Mouse (Mus musculus): ENCODE results near the gene Icos. TPM values are rescaled to one million over a fixed set of nuclear protein-coding genes. Genes with fewer than 3 reads are reported as not detected.

Icos gene
- 0.13 and 0.20 TPM in 2 replicates for polyA plus RNA-seq (2016; fragmentation: Nextera tagmentation; extraction: Ambion mirVana)

GRCm38 (mm10) chr1:60977641-60978040, at the start of gene Icos:
Gene Icos, plus strand, starts transcription at chr1:60977927.
- WGBS, result 85% methylated on average over 6 of the region's 6 CpGs
- Histone ChIP-seq H3K36me3 (no peaks in the 10 kb centered on the region), H3K4me3 (no peak within 1 kb of the TSS), H3K9me3 (no peaks in the 10 kb centered on the region), H3K27ac (no peak within 1 kb of the TSS), H3K27me3 (ENCODE audit: insufficient read depth, poor library complexity, severe bottlenecking) (no peaks in the 10 kb centered on the region), H3K4me1 (replicated peaks) (peaks cover 12% of the 10 kb centered on the region)
- DNase-seq (ENCODE audit: low spot score), result no peak

GRCm38 (mm10) chr1:60929036-60929435, 48.7 kb upstream of the Icos start:
- no peaks in the 10 kb centered on the region for H3K4me1 ChIP-seq (replicated peaks)
- H3K9me3 ChIP-seq, result no peaks in the 10 kb centered on the region
- 91% methylated on average over 3 of the region's 3 CpGs for WGBS
- H3K4me3 ChIP-seq, result no peak overlapping the region
- no peaks in the 10 kb centered on the region for H3K36me3 ChIP-seq
- no peak overlapping the region for H3K27ac ChIP-seq
- no peaks in the 10 kb centered on the region for H3K27me3 ChIP-seq (ENCODE audit: insufficient read depth, poor library complexity, severe bottlenecking)
- DNase-seq (ENCODE audit: low spot score), result no peak

DNA sequence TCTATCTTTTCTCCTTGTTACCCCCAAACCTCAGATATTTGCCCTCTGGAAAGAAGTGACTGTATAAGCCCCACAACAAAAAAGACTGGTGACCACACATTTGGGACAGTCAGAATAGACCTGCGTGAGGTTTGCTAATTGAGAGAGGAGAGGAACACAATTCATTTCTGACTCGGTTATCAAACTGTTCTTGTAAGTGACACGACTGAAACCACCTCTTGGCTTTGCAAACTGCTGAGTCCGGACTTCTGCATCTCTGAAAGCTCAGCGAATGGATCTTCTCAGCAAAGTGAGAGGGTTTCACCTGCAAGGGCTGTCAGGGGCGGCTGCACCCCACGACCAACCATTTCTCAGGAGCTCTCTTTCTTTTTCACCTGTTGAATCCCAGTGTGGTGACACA, 47.3 kb upstream of the Icos start:
- no peaks in the 10 kb centered on the region for H3K9me3 ChIP-seq
- no peak overlapping the region for H3K4me3 ChIP-seq
- 88% methylated on average over 7 of the region's 7 CpGs for WGBS
- H3K4me1 ChIP-seq (replicated peaks), result no peaks in the 10 kb centered on the region
- no peaks in the 10 kb centered on the region for H3K27me3 ChIP-seq (ENCODE audit: insufficient read depth, poor library complexity, severe bottlenecking)
- no peaks in the 10 kb centered on the region for H3K36me3 ChIP-seq
- H3K27ac ChIP-seq, result no peak overlapping the region
- DNase-seq (ENCODE audit: low spot score), result no peak

DNA sequence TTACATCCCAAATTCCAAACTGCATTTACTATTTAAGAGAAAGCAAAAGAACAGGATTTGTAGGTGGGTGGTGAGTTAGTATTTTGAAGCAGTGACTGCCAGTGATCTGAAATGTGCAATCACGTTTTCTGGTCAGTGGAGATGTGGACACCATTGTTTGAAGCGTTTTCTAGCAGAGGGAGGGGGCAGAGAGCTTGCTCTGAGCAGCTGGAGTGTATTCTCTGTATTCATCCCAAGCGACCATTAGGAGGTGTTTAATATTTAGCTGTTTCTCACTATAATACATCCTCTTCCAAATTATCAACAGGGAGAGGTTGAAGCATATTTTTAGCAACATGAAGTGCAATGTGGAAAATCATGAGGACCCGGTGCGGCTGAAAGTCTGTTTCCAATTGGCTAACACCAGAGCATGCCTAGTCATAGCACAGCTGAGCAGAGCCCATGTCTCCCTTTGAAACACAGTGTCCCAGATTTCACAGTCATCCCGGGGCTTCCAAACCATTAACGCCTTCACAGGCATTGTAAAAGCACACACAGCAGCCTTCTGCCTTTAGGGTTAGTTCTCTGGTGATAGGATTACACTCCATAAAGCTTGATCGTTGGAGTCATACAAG, 41.7 kb upstream of the Icos start:
- no peak for DNase-seq (ENCODE audit: low spot score)
- no peak overlapping the region for H3K4me3 ChIP-seq
- H3K27me3 ChIP-seq (ENCODE audit: insufficient read depth, poor library complexity, severe bottlenecking), result no peaks in the 10 kb centered on the region

GRCm38 (mm10) chr1:60936963-60937711, 40.6 kb upstream of the Icos start:
- no peak for DNase-seq (ENCODE audit: low spot score)
- 85% methylated on average over 6 of the region's 6 CpGs for WGBS
- no peak overlapping the region for H3K27ac ChIP-seq
- no peaks in the 10 kb centered on the region for H3K36me3 ChIP-seq
- H3K4me1 ChIP-seq (replicated peaks), result no peaks in the 10 kb centered on the region
- no peak overlapping the region for H3K4me3 ChIP-seq
- no peaks in the 10 kb centered on the region for H3K27me3 ChIP-seq (ENCODE audit: insufficient read depth, poor library complexity, severe bottlenecking)
- no peaks in the 10 kb centered on the region for H3K9me3 ChIP-seq

More for the DNA sequence above, 41.7 kb upstream of the Icos start:
- no peak overlapping the region for H3K27ac ChIP-seq
- no peaks in the 10 kb centered on the region for H3K4me1 ChIP-seq (replicated peaks)
- H3K9me3 ChIP-seq, result no peaks in the 10 kb centered on the region
- 69% methylated on average over 8 of the region's 8 CpGs for WGBS
- no peaks in the 10 kb centered on the region for H3K36me3 ChIP-seq

DNA sequence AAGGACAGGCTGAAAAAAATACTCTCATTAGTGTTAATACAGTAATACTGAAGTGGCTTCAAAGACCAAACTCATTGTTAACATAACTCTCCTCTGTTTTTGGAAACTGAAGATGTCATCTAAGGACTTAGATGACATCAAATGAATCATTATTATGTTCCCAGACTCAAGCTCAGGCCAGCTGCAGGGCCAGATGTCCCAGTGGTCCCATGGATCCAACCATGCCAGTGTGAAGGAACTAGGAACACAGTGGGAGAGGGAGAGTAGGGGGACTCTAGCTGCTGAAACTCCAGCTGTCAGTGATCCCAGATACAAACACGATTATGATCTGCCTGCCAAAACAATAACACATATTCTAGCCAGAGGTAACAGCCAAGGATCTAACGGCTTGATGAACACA, 39.5 kb upstream of the Icos start:
- 83% methylated on average over 2 of the region's 2 CpGs for WGBS
- Histone ChIP-seq H3K9me3 (no peaks in the 10 kb centered on the region), H3K27ac (no peak overlapping the region)

DNA sequence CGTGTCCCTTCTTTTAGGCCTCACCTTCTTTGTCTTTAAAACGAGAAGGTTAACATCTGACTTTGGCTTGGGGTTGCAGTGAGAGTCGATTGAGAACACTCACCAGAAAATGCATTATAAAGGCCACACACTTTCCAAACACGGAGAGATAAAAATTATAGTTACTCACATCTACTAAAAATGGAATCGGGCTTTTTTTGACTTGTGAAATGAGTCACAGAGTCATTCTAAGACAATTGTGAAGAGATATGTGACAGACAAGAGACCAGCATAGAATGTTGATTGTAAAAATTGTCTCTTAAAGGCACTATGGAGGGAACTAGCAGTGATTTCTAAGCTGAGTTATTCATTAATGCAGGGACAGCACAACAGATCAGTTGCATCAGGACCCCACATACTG, 38.8 kb upstream of the Icos start:
- DNase-seq (ENCODE audit: low spot score), result no peak
- no peaks in the 10 kb centered on the region for H3K36me3 ChIP-seq
- no peaks in the 10 kb centered on the region for H3K9me3 ChIP-seq
- peaks cover 1% of the 10 kb centered on the region; the same call in 1 of the 2 replicates for H3K4me1 ChIP-seq (replicated peaks)
- H3K27me3 ChIP-seq (ENCODE audit: insufficient read depth, poor library complexity, severe bottlenecking), result no peaks in the 10 kb centered on the region
- H3K27ac ChIP-seq, result no peak overlapping the region
- WGBS, result 87% methylated on average over 5 of the region's 5 CpGs
- H3K4me3 ChIP-seq, result no peak overlapping the region

More for the DNA sequence above, 39.5 kb upstream of the Icos start:
- H3K27me3 ChIP-seq (ENCODE audit: insufficient read depth, poor library complexity, severe bottlenecking), result no peaks in the 10 kb centered on the region
- DNase-seq (ENCODE audit: low spot score), result no peak
- no peak overlapping the region for H3K4me3 ChIP-seq
- no peaks in the 10 kb centered on the region for H3K36me3 ChIP-seq
- H3K4me1 ChIP-seq (replicated peaks), result no peaks in the 10 kb centered on the region

DNA sequence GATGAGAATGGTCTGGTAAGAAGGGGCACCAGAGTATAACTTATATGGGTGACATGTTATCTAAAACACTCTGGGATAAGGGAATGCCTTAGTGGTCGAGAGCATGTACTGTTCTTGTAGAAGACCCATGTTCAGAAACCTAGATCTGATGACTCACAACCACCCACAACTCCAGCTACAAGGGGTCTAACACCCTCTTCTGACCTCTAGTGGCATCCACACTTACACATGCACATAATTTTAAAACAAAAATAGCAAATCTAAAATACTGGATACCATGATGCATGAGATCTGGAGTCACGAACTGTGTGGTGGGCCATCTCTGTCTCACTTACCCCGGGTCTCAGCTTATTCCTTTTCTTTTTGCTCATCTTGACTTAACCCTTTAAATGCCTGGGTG, 37.7 kb upstream of the Icos start:
- Histone ChIP-seq H3K9me3 (no peaks in the 10 kb centered on the region), H3K36me3 (no peaks in the 10 kb centered on the region), H3K27ac (no peak overlapping the region), H3K4me1 (replicated peaks) (peaks cover 12% of the 10 kb centered on the region), H3K4me3 (no peak overlapping the region), H3K27me3 (ENCODE audit: insufficient read depth, poor library complexity, severe bottlenecking) (no peaks in the 10 kb centered on the region)
- 83% methylated on average over 3 of the region's 3 CpGs for WGBS
- no peak for DNase-seq (ENCODE audit: low spot score)

- peaks cover 13% of the 10 kb centered on the region for H3K4me1 ChIP-seq (replicated peaks)
- no peak overlapping the region for H3K27ac ChIP-seq
- H3K4me3 ChIP-seq, result no peak overlapping the region
- H3K36me3 ChIP-seq, result no peaks in the 10 kb centered on the region
- 93% methylated on average over 1 of the region's 1 CpGs for WGBS
- no peaks in the 10 kb centered on the region for H3K9me3 ChIP-seq
- H3K27me3 ChIP-seq (ENCODE audit: insufficient read depth, poor library complexity, severe bottlenecking), result no peaks in the 10 kb centered on the region
- DNase-seq (ENCODE audit: low spot score), result no peak
Measured at GRCm38 (mm10) chr1:60940620-60941019, 37.1 kb upstream of the Icos start.

DNA sequence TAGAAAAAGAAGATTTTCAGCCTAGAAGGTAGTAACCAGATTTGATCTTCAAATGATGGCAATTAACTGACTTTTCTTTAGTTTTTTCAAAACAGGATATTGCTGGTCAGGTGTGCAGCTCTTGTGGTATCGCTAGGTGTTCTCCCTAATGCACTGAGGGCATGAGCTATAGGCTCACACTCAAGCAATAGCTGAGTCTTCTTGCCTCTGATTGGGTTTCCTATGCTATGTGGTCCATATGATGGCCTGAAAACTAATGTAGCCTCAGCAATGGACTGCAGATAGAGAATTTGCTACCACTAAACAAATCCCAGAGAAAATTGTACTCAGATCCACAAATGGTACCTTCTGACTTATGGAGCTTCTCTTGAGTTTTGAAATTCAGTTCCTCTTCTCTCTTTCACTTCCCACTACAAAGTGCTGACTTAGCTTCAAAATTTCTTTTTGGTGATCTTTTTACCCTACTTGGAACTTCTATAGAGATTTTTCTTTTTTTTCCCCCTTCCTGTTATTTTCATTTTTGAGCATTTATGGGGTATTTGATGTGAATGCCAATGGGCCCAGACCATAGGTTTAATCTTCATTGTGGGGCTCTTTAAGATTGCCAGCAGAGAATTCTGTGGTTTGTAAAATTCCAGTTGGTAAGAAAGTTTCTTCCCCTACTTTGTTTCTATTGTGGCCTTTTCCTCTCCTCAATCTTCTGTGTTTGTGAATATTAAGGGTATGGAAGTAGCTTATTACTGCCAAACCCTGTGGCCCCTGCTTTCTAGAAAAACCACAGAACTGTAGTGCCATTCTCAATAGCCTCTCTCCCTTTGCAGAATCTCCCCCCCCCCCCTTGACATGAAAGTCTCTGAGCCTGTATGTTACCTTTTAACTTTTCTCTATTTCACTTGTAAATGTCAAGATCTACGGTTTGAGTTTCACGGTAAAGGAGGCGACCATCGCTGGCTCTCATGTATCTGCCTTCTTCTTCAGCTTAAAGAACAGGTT, 36.4 kb upstream of the Icos start:
- DNase-seq (ENCODE audit: low spot score), result no peak
- WGBS, result 94% methylated on average over 5 of the region's 5 CpGs
- peaks cover 13% of the 10 kb centered on the region for H3K4me1 ChIP-seq (replicated peaks)
- H3K36me3 ChIP-seq, result no peaks in the 10 kb centered on the region
- H3K27me3 ChIP-seq (ENCODE audit: insufficient read depth, poor library complexity, severe bottlenecking), result no peaks in the 10 kb centered on the region
- H3K4me3 ChIP-seq, result no peak overlapping the region
- H3K9me3 ChIP-seq, result no peaks in the 10 kb centered on the region
- H3K27ac ChIP-seq, result no peak overlapping the region

GRCm38 (mm10) chr1:60942921-60943320, 34.8 kb upstream of the Icos start:
- whole genome bisulfite sequencing, result 80% methylated on average over 2 of the region's 2 CpGs
- H3K27ac ChIP-seq, result no peak overlapping the region
- no peaks in the 10 kb centered on the region for H3K36me3 ChIP-seq
- DNase-seq (ENCODE audit: low spot score), result no peak
- H3K27me3 ChIP-seq (ENCODE audit: insufficient read depth, poor library complexity, severe bottlenecking), result no peaks in the 10 kb centered on the region
- H3K4me1 ChIP-seq (replicated peaks), result peaks cover 13% of the 10 kb centered on the region
- H3K9me3 ChIP-seq, result no peaks in the 10 kb centered on the region
- no peak overlapping the region for H3K4me3 ChIP-seq

DNA sequence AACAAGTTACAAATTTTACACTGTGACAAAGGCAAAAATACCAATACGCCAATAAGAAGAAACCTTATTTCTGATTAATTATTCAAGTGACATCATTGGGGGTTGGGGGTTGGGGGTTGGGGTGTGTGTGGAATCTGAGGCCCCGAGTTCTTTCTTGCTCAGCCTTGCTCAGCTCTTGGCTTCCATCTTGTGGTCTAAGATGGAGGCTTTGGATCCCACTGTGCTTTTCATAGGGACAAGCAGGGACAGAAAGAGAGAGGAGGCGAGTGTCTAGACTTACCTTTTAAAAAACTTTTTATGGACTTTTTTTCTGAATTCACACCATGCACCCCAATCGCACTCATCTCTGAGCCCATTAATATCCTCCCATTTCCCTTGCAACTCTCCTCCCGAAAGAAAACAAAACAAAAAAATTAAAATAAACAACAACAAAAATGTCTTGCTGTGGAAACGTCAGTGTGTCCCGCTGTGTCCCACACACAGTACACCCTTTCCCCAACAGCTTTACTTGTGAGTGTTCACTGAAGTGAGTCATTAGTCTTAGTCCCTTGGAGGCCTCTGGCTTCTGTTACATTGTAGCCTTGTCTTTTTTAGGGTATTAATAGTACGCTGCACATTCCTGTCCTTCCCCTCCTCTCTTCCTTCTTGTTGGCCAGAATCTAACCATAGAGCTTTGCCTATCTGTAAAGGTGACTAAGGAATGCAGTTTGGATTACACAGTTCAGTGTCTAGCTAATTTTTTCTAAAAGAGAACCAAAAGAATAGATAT, 31.9 kb upstream of the Icos start:
- 80% methylated on average over 8 of the region's 8 CpGs for WGBS

More for the DNA sequence above, 31.9 kb upstream of the Icos start:
- H3K27ac ChIP-seq, result no peak overlapping the region
- H3K4me3 ChIP-seq, result no peak overlapping the region
- DNase-seq (ENCODE audit: low spot score), result no peak
- H3K4me1 ChIP-seq (replicated peaks), result peaks cover 13% of the 10 kb centered on the region
- no peaks in the 10 kb centered on the region for H3K36me3 ChIP-seq
- H3K27me3 ChIP-seq (ENCODE audit: insufficient read depth, poor library complexity, severe bottlenecking), result no peaks in the 10 kb centered on the region
- no peaks in the 10 kb centered on the region for H3K9me3 ChIP-seq
